Mouse (Mus musculus) ES-Bruce4 (cell line): ENCODE results near the gene 4930524J08Rik. TPM values are rescaled to one million over a fixed set of nuclear protein-coding genes. Genes with fewer than 3 reads are reported as not detected.
A peak's percentile ranks its signal among the peaks of the same experiment; 100 is the strongest.

Experiments used
- H3K27ac ChIP-seq: 2 replicates; pipeline ENCODE4 v1.5.1; 2012; ENCODE audit warnings: low read length, inconsistent platforms; ENCODE audit not compliant: insufficient read depth
- H3K27me3 ChIP-seq: 2 replicates; pipeline ENCODE4 v1.6.1; 2012; ENCODE audit warnings: mild to moderate bottlenecking, low read length, inconsistent platforms; ENCODE audit not compliant: control insufficient read depth, poor library complexity, insufficient read depth, severe bottlenecking
- H3K36me3 ChIP-seq: 2 replicates; pipeline ENCODE4 v1.6.1; 2012; ENCODE audit warnings: inconsistent platforms, mild to moderate bottlenecking, low read length, moderate library complexity; ENCODE audit not compliant: control insufficient read depth, poor library complexity, insufficient read depth, severe bottlenecking
- H3K4me1 ChIP-seq: one replicate; pipeline ENCODE4 v1.8.1; 2011; ENCODE audit warnings: low read length; ENCODE audit not compliant: control insufficient read depth, insufficient read depth
- H3K4me3 ChIP-seq: 2 replicates; pipeline ENCODE4 v1.5.1; 2011; ENCODE audit warnings: low read depth, mild to moderate bottlenecking, low read length
- H3K9ac ChIP-seq: 2 replicates; pipeline ENCODE4 v1.6.1; 2012; ENCODE audit warnings: low read depth, mild to moderate bottlenecking, inconsistent platforms; ENCODE audit not compliant: poor library complexity, severe bottlenecking
- H3K9me3 ChIP-seq: replicated peaks from 2 replicates; pipeline ENCODE4 v1.6.1; 2012; ENCODE audit warnings: mild to moderate bottlenecking, low read length, inconsistent platforms; ENCODE audit not compliant: control insufficient read depth, poor library complexity, insufficient read depth, severe bottlenecking
- CTCF ChIP-seq: IDR thresholded peaks from one replicate; pipeline ENCODE4 v1.8.1; 2011; ENCODE audit warnings: low read depth, low read length
- EP300 ChIP-seq: IDR thresholded peaks from 2 replicates; pipeline ENCODE4 v1.6.1; 2011; ENCODE audit warnings: low read depth, low read length; ENCODE audit not compliant: insufficient read depth
- POLR2A ChIP-seq: IDR thresholded peaks from one replicate; pipeline ENCODE4 v1.8.1; 2011; ENCODE audit warnings: low read length; ENCODE audit not compliant: insufficient read depth
- polyA plus RNA-seq: library from polyadenylated mRNA; stranded (reverse); fragments of >200 nt; gene quantifications from 2 replicates; pipeline ENCODE4 v1.2.4, GENCODE M21; 2011; ENCODE audit warnings: low read depth; ENCODE audit not compliant: missing spikeins, insufficient read depth, insufficient read length

4930524J08Rik gene
- polyA plus RNA-seq, 1 experiment, result not detected

GRCm38 (mm10) chr5:99953883-99954282, 25.0 kb upstream of the 4930524J08Rik start:
- Histone ChIP-seq H3K4me1 (no peaks in the 10 kb centered on the region), H3K36me3 (peaks cover 4% of the 10 kb centered on the region), H3K27ac (no peak overlapping the region), H3K4me3 (no peak overlapping the region), H3K9me3 (no peaks in the 10 kb centered on the region), H3K9ac (no peak overlapping the region), H3K27me3 (no peaks in the 10 kb centered on the region)
- no peak for TF ChIP-seq CTCF
- TF ChIP-seq POLR2A, result no peak
- TF ChIP-seq EP300, result no peak

GRCm38 (mm10) chr5:99958666-99959065, 20.2 kb upstream of the 4930524J08Rik start:
- TF ChIP-seq EP300 (no peak), POLR2A (no peak), CTCF (no peak)
- Histone ChIP-seq H3K27me3 (no peaks in the 10 kb centered on the region), H3K36me3 (peaks cover 37% of the 10 kb centered on the region), H3K4me3 (no peak overlapping the region), H3K27ac (no peak overlapping the region), H3K4me1 (peaks cover 2% of the 10 kb centered on the region), H3K9ac (no peak overlapping the region), H3K9me3 (no peaks in the 10 kb centered on the region)

- Histone ChIP-seq H3K4me3 (no peak overlapping the region), H3K27me3 (no peaks in the 10 kb centered on the region), H3K9me3 (no peaks in the 10 kb centered on the region), H3K27ac (no peak overlapping the region), H3K4me1 (peaks cover 2% of the 10 kb centered on the region), H3K36me3 (peaks cover 44% of the 10 kb centered on the region), H3K9ac (no peak overlapping the region)
- TF ChIP-seq CTCF (no peak), POLR2A (no peak), EP300 (no peak)
Measured at GRCm38 (mm10) chr5:99959236-99959936, 19.5 kb upstream of the 4930524J08Rik start.

GRCm38 (mm10) chr5:99959960-99960359, 18.9 kb upstream of the 4930524J08Rik start:
- Histone ChIP-seq H3K27me3 (no peaks in the 10 kb centered on the region), H3K9me3 (no peaks in the 10 kb centered on the region), H3K27ac (no peak overlapping the region), H3K9ac (no peak overlapping the region), H3K4me3 (no peak overlapping the region), H3K36me3 (peaks cover 48% of the 10 kb centered on the region), H3K4me1 (peaks cover 2% of the 10 kb centered on the region)
- no peak for TF ChIP-seq CTCF
- TF ChIP-seq POLR2A, result no peak
- no peak for TF ChIP-seq EP300

- H3K4me3 ChIP-seq, result no peak overlapping the region
- peaks cover 40% of the 10 kb centered on the region for H3K36me3 ChIP-seq
- no peaks in the 10 kb centered on the region for H3K27me3 ChIP-seq
- no peak overlapping the region for H3K27ac ChIP-seq
- H3K9me3 ChIP-seq, result no peaks in the 10 kb centered on the region
- peaks cover 4% of the 10 kb centered on the region for H3K4me1 ChIP-seq
- 0 out of 2 replicates have a peak overlapping the region, but pooled peaks have one; percentile 40 for H3K9ac ChIP-seq
- TF ChIP-seq EP300, result no peak
- no peak for TF ChIP-seq POLR2A
- TF ChIP-seq CTCF, result no peak
Measured at GRCm38 (mm10) chr5:99973941-99974340, 4.9 kb upstream of the 4930524J08Rik start.

- H3K9me3 ChIP-seq, result no peaks in the 10 kb centered on the region
- H3K9ac ChIP-seq, result no peak overlapping the region
- no peak overlapping the region for H3K4me3 ChIP-seq
- no peak overlapping the region for H3K27ac ChIP-seq
- no peaks in the 10 kb centered on the region for H3K27me3 ChIP-seq
- no peak for TF ChIP-seq POLR2A
- no peak for TF ChIP-seq EP300
- peaks cover 4% of the 10 kb centered on the region for H3K4me1 ChIP-seq
- peaks cover 33% of the 10 kb centered on the region for H3K36me3 ChIP-seq
Measured at GRCm38 (mm10) chr5:99975061-99975460, 3.8 kb upstream of the 4930524J08Rik start.
